Mouse (Mus musculus): ENCODE measurements around the gene Utrn.
A peak's percentile ranks its signal among the peaks of the same experiment; 100 is the strongest.

The Utrn gene

GRCm38 (mm10) chr10:12591946-12592345 is 277.2 kb downstream of the Utrn start:
- DNase-seq (ENCODE audit: low spot score) = peak; percentile 24

- DNase-seq (ENCODE audit: low spot score) = no peak
Observed at GRCm38 (mm10) chr10:12588051-12588450, 281.1 kb downstream of the Utrn start.

- DNase-seq (ENCODE audit: low spot score) = no peak
Observed at GRCm38 (mm10) chr10:12587318-12587717, 281.8 kb downstream of the Utrn start.

- no peak for DNase-seq (ENCODE audit: low spot score)
Observed at GRCm38 (mm10) chr10:12586825-12587224, 282.3 kb downstream of the Utrn start.

- DNase-seq (ENCODE audit: low spot score) = no peak
Observed at GRCm38 (mm10) chr10:12586200-12586599, 283.0 kb downstream of the Utrn start.

GRCm38 (mm10) chr10:12583473-12583872 is 285.7 kb downstream of the Utrn start:
- DNase-seq (ENCODE audit: low spot score) = no peak

- no peak for DNase-seq (ENCODE audit: low spot score)
Observed at GRCm38 (mm10) chr10:12579048-12579447, 290.1 kb downstream of the Utrn start.

- no peak for DNase-seq (ENCODE audit: low spot score)
Observed at GRCm38 (mm10) chr10:12575849-12576435, 293.2 kb downstream of the Utrn start.

GRCm38 (mm10) chr10:12574760-12575159 is 294.4 kb downstream of the Utrn start:
- no peak for DNase-seq (ENCODE audit: low spot score)

- peak; percentile 19 for DNase-seq (ENCODE audit: low spot score)
Observed at GRCm38 (mm10) chr10:12573601-12574000, 295.6 kb downstream of the Utrn start.

GRCm38 (mm10) chr10:12572759-12573158 is 296.4 kb downstream of the Utrn start:
- DNase-seq (ENCODE audit: low spot score) = no peak

- no peak for DNase-seq (ENCODE audit: low spot score)
Observed at GRCm38 (mm10) chr10:12564425-12564824, 304.7 kb downstream of the Utrn start.

GRCm38 (mm10) chr10:12558810-12559209 is 310.4 kb downstream of the Utrn start:
- DNase-seq (ENCODE audit: low spot score) = no peak

- DNase-seq (ENCODE audit: low spot score) = no peak
Observed at GRCm38 (mm10) chr10:12554090-12554718, 315.0 kb downstream of the Utrn start.

GRCm38 (mm10) chr10:12552890-12553278 is 316.3 kb downstream of the Utrn start:
- no peak for DNase-seq (ENCODE audit: low spot score)

GRCm38 (mm10) chr10:12552196-12552889 is 316.8 kb downstream of the Utrn start:
- no peak for DNase-seq (ENCODE audit: low spot score)

GRCm38 (mm10) chr10:12551735-12552134 is 317.4 kb downstream of the Utrn start:
- no peak for DNase-seq (ENCODE audit: low spot score)

- no peak for DNase-seq (ENCODE audit: low spot score)
Observed at GRCm38 (mm10) chr10:12549945-12550540, 319.1 kb downstream of the Utrn start.

- no peak for DNase-seq (ENCODE audit: low spot score)
Observed at GRCm38 (mm10) chr10:12549261-12549660, 319.9 kb downstream of the Utrn start.

GRCm38 (mm10) chr10:12548616-12549084 is 320.5 kb downstream of the Utrn start:
- no peak for DNase-seq (ENCODE audit: low spot score)

GRCm38 (mm10) chr10:12547037-12547625 is 322.0 kb downstream of the Utrn start:
- peak; percentile 10 for DNase-seq (ENCODE audit: low spot score)

- no peak for DNase-seq (ENCODE audit: low spot score)
Observed at GRCm38 (mm10) chr10:12545440-12545839, 323.7 kb downstream of the Utrn start.
